In genomic region chr10:44037918-44038544, GRCm38 (mm10) we compare ENCODE assay signal across 9 mouse cellular contexts.
A peak's percentile ranks its signal among the peaks of the same experiment; 100 is the strongest.
DNase-seq lines count a peak whose midpoint lies in the region; ATAC-seq and TF ChIP-seq lines count a peak whose summit lies in the region.
"Had no signal": no experiment of that assay in that cellular context is flagged by ENCODE, and none has a peak within 500 bp of the region (broad histone marks: within the 10 kb centered on the region; RNA-seq: fewer than 3 reads in every experiment).

No protein-coding gene starts in this region.

- H3K27me3 ChIP-seq in lung, embryonic 15.5 days = no peaks in the 10 kb centered on the region
- no peaks in the 10 kb centered on the region for H3K27me3 ChIP-seq in limb, embryonic 14.5 days (ENCODE audit: control insufficient read depth, insufficient read depth, low read length)

- H3K4me2 ChIP-seq in lung, embryonic 15.5 days = peak overlapping the region; percentile 42
- peak overlapping the region; percentile 35 for H3K4me2 ChIP-seq in limb, embryonic 14.5 days (replicated peaks; ENCODE audit: low read depth, low read length, severe bottlenecking)

- no peak for DNase-seq in lung, postnatal 4 days
- DNase-seq in limb, embryonic 14.5 days (ENCODE audit: low spot score) = no peak
- peak; percentile 8 to 44 for DNase-seq in thymus, postnatal 10 days (ENCODE audit: low spot score in 2 of 2)
- DNase-seq in cerebellum, postnatal 10 days = no peak
- DNase-seq in left cerebral cortex, adult 11 months (ENCODE audit: low spot score) = no peak
- DNase-seq in c-Kit-positive CD71-positive TER-119-positive erythroid progenitor cells, embryonic 14.5 days (ENCODE audit: low spot score) = no peak

- no peaks in the 10 kb centered on the region for H3K9me3 ChIP-seq in lung, embryonic 15.5 days
- H3K9me3 ChIP-seq in limb, embryonic 14.5 days (ENCODE audit: control insufficient read depth, low read length) = no peaks in the 10 kb centered on the region

- no peak overlapping the region for H3K27ac ChIP-seq in lung, embryonic 15.5 days
- H3K27ac ChIP-seq in bone marrow, adult 2 months (ENCODE audit: control insufficient read depth, insufficient read depth, low read depth, low read length, poor library complexity) = no peak overlapping the region
- H3K27ac ChIP-seq in limb, embryonic 14.5 days (replicated peaks; ENCODE audit: low read depth, low read length) = peak overlapping the region; percentile 55; the same call in 1 of the 2 replicates

- no peak overlapping the region for H3K9ac ChIP-seq in lung, embryonic 15.5 days
- H3K9ac ChIP-seq in limb, embryonic 14.5 days (ENCODE audit: low read depth, low read length, severe bottlenecking) = peak overlapping the region; percentile 25; the same call in 1 of the 2 replicates

- H3K36me3 ChIP-seq in lung, embryonic 15.5 days = no peaks in the 10 kb centered on the region
- no peaks in the 10 kb centered on the region for H3K36me3 ChIP-seq in limb, embryonic 14.5 days (ENCODE audit: control insufficient read depth, insufficient read depth, low read length)

- WGBS in lung, embryonic 15.5 days = 30% methylated on average over 11 of the region's 11 CpGs
- 10% methylated on average over 11 of the region's 11 CpGs for WGBS in bone marrow, adult 2 months
- 33% methylated on average over 11 of the region's 11 CpGs for WGBS in limb, embryonic 14.5 days

- ATAC-seq in lung, embryonic 15.5 days (ENCODE audit: borderline replicate concordance, extremely low read depth, low FRiP score, low TSS enrichment) = no peak
- ATAC-seq in limb, embryonic 14.5 days (ENCODE audit: low FRiP score, low read depth) = no peak

- no peak for TF ChIP-seq POLR2A in bone marrow, adult 2 months (IDR thresholded peaks at IDR 0.05; ENCODE audit: borderline replicate concordance, control insufficient read depth, low read depth, low read length)
- no peak for TF ChIP-seq POLR2A in limb, embryonic 14.5 days (IDR thresholded peaks at IDR 0.05; ENCODE audit: borderline replicate concordance, extremely low read depth, insufficient read depth, insufficient read length)

- no peak for TF ChIP-seq CTCF in bone marrow, adult 2 months (IDR thresholded peaks at IDR 0.05; ENCODE audit: control insufficient read depth, insufficient read depth, low read length)

- H3K4me1 ChIP-seq in lung, embryonic 15.5 days = no peaks in the 10 kb centered on the region
- H3K4me1 ChIP-seq in bone marrow, adult 2 months (ENCODE audit: control insufficient read depth, insufficient read depth, low read length) = no peaks in the 10 kb centered on the region; the same call in 1 of the 2 replicates
- H3K4me1 ChIP-seq in limb, embryonic 14.5 days (ENCODE audit: control insufficient read depth, insufficient read depth, low read length) = peaks cover 6% of the 10 kb centered on the region

- no peak overlapping the region for H3K4me3 ChIP-seq in lung, embryonic 15.5 days
- H3K4me3 ChIP-seq in bone marrow, adult 2 months (replicated peaks; ENCODE audit: control insufficient read depth, low read depth, low read length) = peak overlapping the region; percentile 2
- 0 out of 2 replicates have a peak overlapping the region, but pooled peaks have one; percentile 8 for H3K4me3 ChIP-seq in limb, embryonic 14.5 days (replicated peaks; ENCODE audit: low read length)
- H3K4me3 ChIP-seq: myocyte had no signal

Comparison
In these comparisons a context has a peak if more than half of its experiments do, and no peak if none do; other contexts are left out.
1. DNase-seq: peak in thymus, postnatal 10 days (2 of 2); none in lung, postnatal 4 days (0 of 2), limb, embryonic 14.5 days (single experiment), cerebellum, postnatal 10 days (0 of 2), left cerebral cortex, adult 11 months (single experiment) and c-Kit-positive CD71-positive TER-119-positive erythroid progenitor cells, embryonic 14.5 days (single experiment).